Mouse (Mus musculus): ENCODE measurements around the gene Rbak. TPM values are rescaled to one million over a fixed set of nuclear protein-coding genes. Genes with fewer than 3 reads are reported as not detected.
"Not testable (repeated sequence)": the region's sequence is repeated elsewhere in the genome, so short reads cannot be mapped to it uniquely, and the experiment has no call there.

The Rbak gene
- polyA plus RNA-seq, 1 experiment from 2014 or later: 6.6 TPM

DNA sequence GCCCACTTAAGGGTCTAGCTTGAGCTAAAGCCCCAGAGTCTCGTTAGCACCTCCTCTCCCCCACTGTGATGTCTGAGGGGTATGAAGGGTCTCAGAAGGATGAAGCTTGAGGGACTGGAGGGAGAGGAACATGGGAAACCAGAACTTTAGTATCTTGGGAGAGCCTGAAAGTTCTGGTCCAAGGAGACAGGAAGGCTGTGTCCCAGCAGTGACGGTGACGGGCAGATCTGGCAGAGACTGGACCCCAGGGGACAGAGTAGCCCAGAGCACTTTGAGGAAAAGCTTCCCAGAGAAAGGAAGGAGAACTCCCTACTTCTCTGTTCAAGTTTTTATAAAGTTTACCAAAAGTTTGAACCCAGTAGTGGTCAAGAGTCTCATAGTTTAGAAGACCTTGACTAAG lies 33.1 kb downstream of the Rbak start, which contains the start of gene Olfr718-ps1:
Olfr718-ps1 (minus strand) TSS at position 101 of the 400 bp plus-strand sequence.
- H3K27me3 ChIP-seq (ENCODE audit: insufficient read depth, low read length): no peaks in the 10 kb centered on the region
- H3K4me1 ChIP-seq (replicated peaks; ENCODE audit: insufficient read depth, low read length): no peaks in the 10 kb centered on the region
- no peak for TF ChIP-seq CTCF (IDR thresholded peaks at IDR 0.05; ENCODE audit: low read depth)
- no peak within 1 kb of the TSS for H3K9ac ChIP-seq (ENCODE audit: low read depth, low read length)
- H3K36me3 ChIP-seq (ENCODE audit: insufficient read depth, low read length): no peaks in the 10 kb centered on the region
- H3K4me3 ChIP-seq (replicated peaks; ENCODE audit: low read depth, low read length): no peak within 1 kb of the TSS
- ATAC-seq (replicated peaks; ENCODE audit: low FRiP score, low read depth) (no peak), DNase-seq (ENCODE audit: low spot score) (no peak)
- 67% methylated on average over 3 of the region's 3 CpGs for WGBS
- no peak within 1 kb of the TSS for H3K4me2 ChIP-seq (ENCODE audit: low read length)
- H3K9me3 ChIP-seq (replicated peaks; ENCODE audit: low read length): no peaks in the 10 kb centered on the region
- H3K27ac ChIP-seq: no peak within 1 kb of the TSS

DNA sequence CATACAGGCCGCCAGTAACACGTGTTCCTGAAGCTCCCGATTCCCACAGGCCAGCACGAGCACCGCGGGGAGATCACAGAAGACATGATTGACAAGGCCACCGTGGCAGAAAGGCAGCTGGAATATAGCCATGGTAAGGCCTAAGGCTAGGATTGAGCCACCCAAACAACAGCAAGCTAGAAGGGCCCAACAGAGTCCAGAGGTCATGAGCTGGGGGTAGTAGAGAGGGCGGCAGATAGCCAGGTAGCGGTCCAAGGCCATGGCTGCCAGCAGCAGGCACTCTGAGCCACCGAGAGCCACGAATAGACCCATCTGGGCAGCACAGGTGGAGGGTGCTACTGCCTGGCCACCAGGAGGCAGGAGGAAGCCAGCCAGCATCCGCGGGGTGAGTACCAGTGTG lies 43.0 kb downstream of the Rbak start:
- ATAC-seq (replicated peaks; ENCODE audit: low FRiP score, low read depth) (no peak), DNase-seq (ENCODE audit: low spot score) (no peak)
- H3K27me3 ChIP-seq (ENCODE audit: insufficient read depth, low read length): no peaks in the 10 kb centered on the region
- H3K9ac ChIP-seq (ENCODE audit: low read depth, low read length): no peak overlapping the region
- H3K27ac ChIP-seq: no peak overlapping the region
- no peaks in the 10 kb centered on the region for H3K36me3 ChIP-seq (ENCODE audit: insufficient read depth, low read length)
- H3K9me3 ChIP-seq (replicated peaks; ENCODE audit: low read length): no peaks in the 10 kb centered on the region
- no peaks in the 10 kb centered on the region for H3K4me1 ChIP-seq (replicated peaks; ENCODE audit: insufficient read depth, low read length)
- H3K4me3 ChIP-seq (replicated peaks; ENCODE audit: low read depth, low read length): no peak overlapping the region
- no peak for TF ChIP-seq CTCF (IDR thresholded peaks at IDR 0.05; ENCODE audit: low read depth)
- H3K4me2 ChIP-seq (ENCODE audit: low read length): no peak overlapping the region
- WGBS: 90% methylated on average over 13 of the region's 13 CpGs

DNA sequence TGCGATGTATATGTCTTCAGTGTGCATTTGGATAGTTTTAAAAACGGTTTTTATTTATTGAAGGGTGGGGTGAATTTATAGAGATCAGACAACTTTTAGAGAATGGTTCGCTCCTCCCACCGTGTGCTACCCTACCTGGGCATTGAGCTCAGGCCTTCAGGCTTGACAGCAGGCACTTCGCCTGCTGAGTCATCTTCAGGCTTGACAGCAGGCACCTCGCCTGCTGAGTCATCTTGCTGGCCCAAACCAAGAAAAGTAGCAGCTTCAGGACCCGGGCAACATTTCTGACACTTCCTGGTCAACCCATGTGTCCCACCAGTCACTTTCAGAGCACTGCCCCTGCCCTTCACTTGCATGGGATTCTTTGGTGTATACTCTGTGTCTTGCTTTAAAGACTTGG lies 45.5 kb downstream of the Rbak start:
- Histone ChIP-seq H3K4me3 (replicated peaks; ENCODE audit: low read depth, low read length) (no peak overlapping the region), H3K36me3 (ENCODE audit: insufficient read depth, low read length) (no peaks in the 10 kb centered on the region), H3K9me3 (replicated peaks; ENCODE audit: low read length) (no peaks in the 10 kb centered on the region), H3K27ac (no peak overlapping the region), H3K4me1 (replicated peaks; ENCODE audit: insufficient read depth, low read length) (no peaks in the 10 kb centered on the region), H3K9ac (ENCODE audit: low read depth, low read length) (no peak overlapping the region), H3K4me2 (ENCODE audit: low read length) (no peak overlapping the region), H3K27me3 (ENCODE audit: insufficient read depth, low read length) (no peaks in the 10 kb centered on the region)
- ATAC-seq (replicated peaks; ENCODE audit: low FRiP score, low read depth) (no peak), DNase-seq (ENCODE audit: low spot score) (no peak)
- 91% methylated on average over 7 of the region's 7 CpGs for WGBS
- TF ChIP-seq CTCF (IDR thresholded peaks at IDR 0.05; ENCODE audit: low read depth): no peak

- not testable (repeated sequence) for H3K4me2 ChIP-seq (ENCODE audit: low read length); H3K4me3 ChIP-seq (replicated peaks; ENCODE audit: low read depth, low read length); H3K36me3 ChIP-seq (ENCODE audit: insufficient read depth, low read length); H3K4me1 ChIP-seq (replicated peaks; ENCODE audit: insufficient read depth, low read length); H3K9ac ChIP-seq (ENCODE audit: low read depth, low read length); H3K27me3 ChIP-seq (ENCODE audit: insufficient read depth, low read length); ATAC-seq (replicated peaks; ENCODE audit: low FRiP score, low read depth); DNase-seq (ENCODE audit: low spot score); H3K9me3 ChIP-seq (replicated peaks; ENCODE audit: low read length); H3K27ac ChIP-seq
- WGBS: 82% methylated on average over 3 of the region's 6 CpGs
These were observed 46.2 kb downstream of the Rbak start for GRCm38 (mm10) chr5:143134216-143135010.

GRCm38 (mm10) chr5:143132935-143133514 lies 47.5 kb downstream of the Rbak start:
- Histone ChIP-seq H3K4me1 (replicated peaks; ENCODE audit: insufficient read depth, low read length) (no peaks in the 10 kb centered on the region), H3K27me3 (ENCODE audit: insufficient read depth, low read length) (no peaks in the 10 kb centered on the region), H3K36me3 (ENCODE audit: insufficient read depth, low read length) (no peaks in the 10 kb centered on the region), H3K27ac (no peak overlapping the region), H3K9ac (ENCODE audit: low read depth, low read length) (no peak overlapping the region), H3K9me3 (replicated peaks; ENCODE audit: low read length) (no peaks in the 10 kb centered on the region), H3K4me2 (ENCODE audit: low read length) (no peak overlapping the region), H3K4me3 (replicated peaks; ENCODE audit: low read depth, low read length) (no peak overlapping the region)
- ATAC-seq (replicated peaks; ENCODE audit: low FRiP score, low read depth) (no peak), DNase-seq (ENCODE audit: low spot score) (no peak)
- WGBS: 82% methylated on average over 13 of the region's 13 CpGs
- TF ChIP-seq CTCF (IDR thresholded peaks at IDR 0.05; ENCODE audit: low read depth): no peak

DNA sequence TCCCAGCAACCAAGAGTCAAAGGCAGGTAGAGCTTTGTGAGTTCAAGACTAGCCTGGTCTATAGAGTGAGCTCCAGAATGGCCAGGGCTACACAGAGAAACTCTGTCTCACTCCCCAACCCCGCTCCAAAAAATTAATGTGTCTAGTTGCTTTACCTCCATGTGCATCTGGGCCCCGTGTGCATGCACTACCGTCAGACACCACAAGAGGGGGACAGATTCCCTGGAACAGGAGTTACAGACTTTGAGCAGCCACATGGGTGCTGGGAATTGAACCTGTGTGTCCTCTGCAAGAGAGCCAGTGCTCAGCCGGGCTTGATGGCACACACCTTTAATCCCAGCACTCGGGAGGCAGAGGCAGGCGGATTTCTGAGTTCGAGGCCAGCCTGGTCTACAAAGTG lies 50.2 kb downstream of the Rbak start:
- ATAC-seq (replicated peaks; ENCODE audit: low FRiP score, low read depth) (no peak), DNase-seq (ENCODE audit: low spot score) (no peak)
- Histone ChIP-seq H3K36me3 (ENCODE audit: insufficient read depth, low read length) (no peaks in the 10 kb centered on the region), H3K27ac (no peak overlapping the region), H3K9me3 (replicated peaks; ENCODE audit: low read length) (no peaks in the 10 kb centered on the region), H3K27me3 (ENCODE audit: insufficient read depth, low read length) (no peaks in the 10 kb centered on the region), H3K4me3 (replicated peaks; ENCODE audit: low read depth, low read length) (no peak overlapping the region), H3K4me2 (ENCODE audit: low read length) (no peak overlapping the region), H3K4me1 (replicated peaks; ENCODE audit: insufficient read depth, low read length) (no peaks in the 10 kb centered on the region), H3K9ac (ENCODE audit: low read depth, low read length) (no peak overlapping the region)
- peak; percentile 29; the same call in 1 of the 2 replicates for TF ChIP-seq CTCF (IDR thresholded peaks at IDR 0.05; ENCODE audit: low read depth)
- 91% methylated on average over 7 of the region's 7 CpGs for WGBS
